Mouse (Mus musculus) midbrain, embryonic 12.5 days (tissue): Measurements from ENCODE around the gene Tbx10. TPM values are rescaled to one million over a fixed set of nuclear protein-coding genes. Genes with fewer than 3 reads are reported as not detected.

Source experiments
- ATAC-seq: fragments of 200-750 bp; cut with Nextera tagmentation; 2 replicates; pipeline ENCODE4 v1.8.0; 2017; ENCODE audit warnings: low read depth, moderate TSS enrichment, moderate library complexity; ENCODE audit not compliant: low FRiP score
- H3K27ac ChIP-seq: fragments of 300-500 bp; sonication (generic); replicated peaks from 2 replicates; pipeline ENCODE4 v1.5.1; 2016; ENCODE audit warnings: mild to moderate bottlenecking
- H3K27me3 ChIP-seq: fragments of 300-500 bp; sonication (generic); 2 replicates; pipeline ENCODE4 v1.6.1; 2016; ENCODE audit warnings: mild to moderate bottlenecking
- H3K36me3 ChIP-seq: fragments of 300-500 bp; sonication (generic); 2 replicates; pipeline ENCODE4 v1.6.1; 2016
- H3K4me1 ChIP-seq: fragments of 300-500 bp; sonication (generic); 2 replicates; pipeline ENCODE4 v1.6.1; 2016
- H3K4me2 ChIP-seq: fragments of 300-500 bp; sonication (generic); replicated peaks from 2 replicates; pipeline ENCODE4 v1.6.1; 2016; ENCODE audit warnings: mild to moderate bottlenecking, moderate library complexity
- H3K4me3 ChIP-seq: fragments of 300-500 bp; sonication (generic); 2 replicates; pipeline ENCODE4 v1.5.1; 2016; ENCODE audit warnings: mild to moderate bottlenecking
- H3K9ac ChIP-seq: fragments of 300-500 bp; sonication (generic); replicated peaks from 2 replicates; pipeline ENCODE4 v1.6.1; 2016; ENCODE audit warnings: mild to moderate bottlenecking, moderate library complexity
- H3K9me3 ChIP-seq: fragments of 300-500 bp; sonication (generic); 2 replicates; pipeline ENCODE4 v1.6.1; 2016; ENCODE audit warnings: mild to moderate bottlenecking
- WGBS: fragments of 180-500 bp; shearing (Covaris S2); methylation state at CpG from one replicate; pipeline ENCODE4 v1.1.7; 2016; 5-methylcytosine and 5-hydroxymethylcytosine counted together
- polyA plus RNA-seq: library from polyadenylated mRNA; unstranded; fragments of >200 nt; fragmentation: Nextera tagmentation; extraction: Ambion mirVana; gene quantifications from 2 replicates; pipeline ENCODE4 v1.2.1, GENCODE M21; 2016

The Tbx10 gene
- polyA plus RNA-seq, 1 experiment from 2014 or later: not detected

DNA sequence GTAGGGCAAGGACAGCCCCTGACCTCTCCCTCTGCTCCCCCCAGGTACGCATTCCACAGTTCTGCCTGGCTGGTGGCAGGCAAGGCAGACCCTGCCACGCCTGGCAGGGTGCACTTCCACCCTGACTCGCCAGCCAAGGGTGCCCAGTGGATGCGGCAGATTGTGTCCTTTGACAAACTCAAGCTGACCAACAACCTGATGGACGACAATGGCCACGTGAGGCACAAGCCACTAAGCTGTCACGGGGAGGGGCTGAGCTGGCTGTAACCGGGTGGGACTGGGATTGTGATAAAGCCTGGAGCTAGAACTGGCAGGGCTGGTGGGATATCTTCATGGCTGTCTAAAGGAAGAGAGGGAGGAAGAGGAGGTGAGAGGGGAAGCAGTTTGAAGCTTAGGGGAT lies 4.7 kb downstream of the Tbx10 start:
- no peak for ATAC-seq
- H3K9me3 ChIP-seq: no peaks in the 10 kb centered on the region
- no peak overlapping the region for H3K4me2 ChIP-seq
- no peak overlapping the region for H3K27ac ChIP-seq
- WGBS: 72% methylated on average over 8 of the region's 8 CpGs
- no peak overlapping the region for H3K4me3 ChIP-seq
- no peak overlapping the region for H3K9ac ChIP-seq
- H3K4me1 ChIP-seq: peaks cover 15% of the 10 kb centered on the region
- no peaks in the 10 kb centered on the region for H3K36me3 ChIP-seq
- H3K27me3 ChIP-seq: peaks cover 12% of the 10 kb centered on the region; the same call in 1 of the 2 replicates

DNA sequence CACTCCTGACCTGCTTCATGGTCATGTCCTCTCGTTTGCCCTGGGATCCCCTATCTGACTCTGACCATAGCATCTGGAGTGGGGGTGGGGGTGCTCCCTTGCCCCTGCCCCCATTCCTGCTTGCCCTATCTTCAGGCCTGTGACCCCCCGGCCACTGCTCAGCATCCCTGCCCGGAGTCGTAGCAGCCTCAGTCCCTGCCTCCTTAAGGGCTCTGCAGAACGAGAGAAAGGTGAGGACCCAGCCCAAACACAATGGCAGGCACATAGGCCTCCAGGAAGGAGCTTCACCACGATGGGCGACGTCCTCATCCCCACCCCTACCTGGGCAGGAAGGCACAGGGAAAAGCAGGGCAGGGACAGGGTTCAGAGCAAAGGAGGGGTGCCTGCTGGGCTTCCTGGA lies 5.8 kb downstream of the Tbx10 start:
- Histone ChIP-seq H3K9me3 (no peaks in the 10 kb centered on the region), H3K36me3 (no peaks in the 10 kb centered on the region), H3K4me3 (no peak overlapping the region), H3K27ac (no peak overlapping the region), H3K4me1 (peaks cover 15% of the 10 kb centered on the region), H3K9ac (no peak overlapping the region), H3K4me2 (no peak overlapping the region), H3K27me3 (peaks cover 16% of the 10 kb centered on the region; the same call in 1 of the 2 replicates)
- ATAC-seq: no peak
- 81% methylated on average over 8 of the region's 8 CpGs for WGBS

DNA sequence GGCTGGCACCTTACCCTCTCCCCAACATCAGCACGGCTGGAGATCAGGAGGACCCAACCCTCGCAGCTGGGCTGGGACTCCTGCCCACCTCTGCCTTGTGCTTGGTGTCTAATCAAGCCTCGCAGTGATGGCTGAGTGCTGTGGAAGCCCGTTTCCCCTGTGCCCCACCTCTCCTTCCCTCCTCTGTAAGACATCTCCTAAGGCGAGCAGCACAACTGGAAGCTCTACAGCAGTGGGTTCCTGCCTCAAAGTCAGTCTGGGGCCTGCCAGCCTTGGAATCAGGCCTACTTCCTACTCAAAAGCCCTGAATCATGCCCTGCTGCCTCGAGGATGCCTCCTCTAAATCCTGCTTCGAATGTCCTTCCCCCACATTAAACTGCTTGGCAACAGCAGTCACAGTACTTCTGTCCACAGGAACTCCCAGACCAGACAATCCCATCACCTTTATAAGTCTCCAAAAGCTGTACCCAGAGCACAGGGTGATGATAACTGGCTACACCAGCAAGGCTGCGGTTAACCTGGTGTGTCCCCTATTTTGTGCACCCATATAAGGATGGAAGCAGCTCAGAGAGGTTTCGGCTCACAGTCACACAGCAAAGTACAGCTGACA lies 6.7 kb downstream of the Tbx10 start:
- Histone ChIP-seq H3K36me3 (no peaks in the 10 kb centered on the region), H3K4me1 (peaks cover 15% of the 10 kb centered on the region), H3K4me3 (peak overlapping the region; percentile 70; the same call in 1 of the 2 replicates), H3K9ac (no peak overlapping the region), H3K27ac (no peak overlapping the region), H3K4me2 (peak overlapping the region; percentile 84; the same call in 1 of the 2 replicates), H3K9me3 (no peaks in the 10 kb centered on the region), H3K27me3 (peaks cover 16% of the 10 kb centered on the region; the same call in 1 of the 2 replicates)
- no peak for ATAC-seq
- WGBS: 85% methylated on average over 9 of the region's 9 CpGs

DNA sequence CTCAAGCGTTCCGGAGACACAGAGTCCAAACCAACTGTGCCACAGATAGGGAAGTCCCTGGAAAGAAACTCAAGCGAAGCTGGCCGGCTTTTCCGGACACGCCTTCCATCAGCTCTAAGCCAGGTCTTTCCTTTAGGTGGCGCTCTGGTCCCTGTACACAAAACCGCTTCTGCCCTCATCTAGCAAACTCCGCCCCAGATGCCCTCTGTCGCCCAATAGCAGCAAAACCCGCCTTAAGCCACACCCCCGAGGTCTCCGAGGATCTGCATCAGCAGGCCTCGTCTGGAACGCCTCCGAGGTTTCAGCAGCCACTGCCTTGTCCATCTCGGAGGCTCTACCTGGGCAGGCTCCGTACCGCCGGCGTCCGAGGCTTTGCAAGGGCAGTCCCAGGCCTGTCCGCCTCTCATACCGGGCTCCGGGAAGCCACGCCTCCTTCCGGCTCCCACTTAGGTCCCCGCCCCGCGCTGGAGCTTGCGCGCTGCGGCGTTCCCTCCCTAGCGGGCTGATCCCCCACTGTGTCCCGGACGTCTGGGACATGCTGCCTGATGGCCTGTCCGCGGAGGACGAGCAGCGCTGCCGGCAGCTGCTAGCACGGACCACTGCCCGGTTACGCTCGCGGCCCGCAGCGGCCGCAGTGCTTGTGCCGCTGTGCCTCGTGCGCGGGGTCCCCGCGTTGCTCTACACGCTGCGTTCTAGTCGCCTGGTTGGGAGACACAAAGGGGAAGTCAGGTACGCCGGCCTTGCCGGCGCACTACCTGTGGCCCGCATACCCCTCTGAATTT lies 7.8 kb downstream of the Tbx10 start, which contains the start of the genes Nudt8 and Gm49405:
Gene Nudt8 (plus strand): TSS at position 462 of the 782 bp plus-strand sequence.
Gene Gm49405 (plus strand): TSS at position 508 of the 782 bp plus-strand sequence.
- H3K4me1 ChIP-seq: peaks cover 15% of the 10 kb centered on the region
- H3K27me3 ChIP-seq: peaks cover 16% of the 10 kb centered on the region; the same call in 1 of the 2 replicates
- peak within 1 kb of the TSS; percentile 97 for H3K27ac ChIP-seq
- peak within 1 kb of the TSS; percentile 84 for H3K4me2 ChIP-seq
- WGBS: under 1% methylated on average over 64 of the region's 64 CpGs
- peak within 1 kb of the TSS; percentile 84 for H3K9ac ChIP-seq
- peak; percentile 89 for ATAC-seq
- H3K36me3 ChIP-seq: peaks cover 5% of the 10 kb centered on the region; the same call in 1 of the 2 replicates
- H3K4me3 ChIP-seq: peak within 1 kb of the TSS; percentile 70
- H3K9me3 ChIP-seq: no peaks in the 10 kb centered on the region

DNA sequence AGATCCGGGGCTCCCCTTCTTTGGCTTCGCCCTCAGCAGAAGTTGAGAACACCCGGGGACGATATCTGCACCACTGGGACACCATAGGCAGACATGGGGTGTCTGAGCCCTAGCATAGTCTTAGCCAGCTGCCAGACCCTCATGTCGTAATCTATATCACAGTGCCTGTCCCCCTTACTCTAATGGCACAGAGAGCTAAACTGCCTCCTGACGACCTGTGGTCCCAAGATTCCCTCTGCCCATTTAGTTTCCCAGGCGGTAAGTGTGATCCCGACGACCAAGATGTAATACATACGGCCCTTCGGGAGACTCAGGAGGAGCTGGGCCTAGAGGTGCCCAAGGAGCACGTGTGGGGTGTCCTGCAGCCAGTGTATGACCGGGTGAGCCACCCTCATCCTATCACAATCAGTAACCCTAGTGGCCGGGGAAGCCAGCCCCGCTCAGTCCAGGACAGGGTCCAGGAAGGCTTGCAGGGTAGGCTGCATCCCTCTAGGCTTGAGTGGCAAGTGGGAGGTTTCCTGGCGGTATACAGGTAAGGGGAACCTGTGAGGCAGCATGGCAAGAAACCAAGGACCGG lies 8.5 kb downstream of the Tbx10 start:
- WGBS: 17% methylated on average over 17 of the region's 17 CpGs
- no peaks in the 10 kb centered on the region for H3K9me3 ChIP-seq
- H3K4me1 ChIP-seq: peaks cover 15% of the 10 kb centered on the region
- peak overlapping the region; percentile 84 for H3K4me2 ChIP-seq
- peak overlapping the region; percentile 84 for H3K9ac ChIP-seq
- H3K36me3 ChIP-seq: peaks cover 10% of the 10 kb centered on the region
- peaks cover 16% of the 10 kb centered on the region; the same call in 1 of the 2 replicates for H3K27me3 ChIP-seq
- H3K4me3 ChIP-seq: peak overlapping the region; percentile 70
- H3K27ac ChIP-seq: peak overlapping the region; percentile 97
- peak; percentile 32 for ATAC-seq

DNA sequence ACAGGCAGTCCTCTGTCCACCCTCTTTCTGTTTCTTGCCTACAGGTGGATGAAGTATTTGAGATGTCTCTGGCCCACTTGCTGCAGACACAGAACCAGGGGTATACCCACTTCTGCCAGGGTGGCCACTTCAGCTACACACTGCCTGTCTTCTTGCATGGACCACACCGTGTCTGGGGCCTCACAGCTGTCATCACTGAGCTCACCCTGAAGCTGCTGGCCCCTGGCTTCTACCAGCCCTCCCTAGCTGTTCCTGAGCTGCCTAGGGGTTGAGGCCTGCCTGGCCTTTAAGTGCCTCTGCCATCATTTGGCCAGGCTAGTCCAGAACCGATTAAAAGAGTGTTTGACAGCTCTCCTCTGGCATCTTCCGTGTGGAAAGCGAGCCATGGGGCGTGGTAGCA lies 9.2 kb downstream of the Tbx10 start:
- peaks cover 15% of the 10 kb centered on the region for H3K4me1 ChIP-seq
- H3K9ac ChIP-seq: peak overlapping the region; percentile 84; the same call in 1 of the 2 replicates
- H3K4me2 ChIP-seq: no peak overlapping the region; the same call in 1 of the 2 replicates
- 94% methylated on average over 5 of the region's 5 CpGs for WGBS
- peaks cover 17% of the 10 kb centered on the region for H3K36me3 ChIP-seq
- no peak overlapping the region for H3K27ac ChIP-seq
- H3K4me3 ChIP-seq: no peak overlapping the region
- H3K9me3 ChIP-seq: no peaks in the 10 kb centered on the region
- peaks cover 16% of the 10 kb centered on the region; the same call in 1 of the 2 replicates for H3K27me3 ChIP-seq
- no peak for ATAC-seq

DNA sequence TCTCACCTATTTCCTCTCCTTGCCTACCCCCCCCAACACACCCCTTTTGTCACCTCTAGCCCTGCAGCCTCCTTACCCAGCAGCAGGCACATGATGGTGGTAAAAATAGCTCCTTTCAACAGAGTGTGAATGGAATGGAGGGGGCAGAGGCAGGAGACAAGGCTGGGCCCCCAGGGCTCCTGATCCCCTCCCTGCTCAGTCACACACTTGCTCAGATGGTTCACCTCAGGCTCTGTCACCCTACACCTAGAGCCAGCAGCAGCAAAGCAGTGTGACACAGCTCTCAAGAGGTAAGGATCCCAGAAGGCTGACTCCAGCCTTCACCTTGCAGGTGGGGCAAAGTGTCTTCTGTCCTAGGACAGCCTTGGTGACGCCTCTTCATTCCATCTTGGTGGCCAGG lies 10.6 kb downstream of the Tbx10 start, which contains the start of gene Doc2g:
Gene Doc2g (plus strand): TSS at position 202 of the 400 bp plus-strand sequence.
- H3K27me3 ChIP-seq: peaks cover 16% of the 10 kb centered on the region; the same call in 1 of the 2 replicates
- H3K4me2 ChIP-seq: no peak within 1 kb of the TSS
- no peak for ATAC-seq
- no peaks in the 10 kb centered on the region for H3K9me3 ChIP-seq
- peaks cover 30% of the 10 kb centered on the region for H3K36me3 ChIP-seq
- no peak within 1 kb of the TSS for H3K9ac ChIP-seq
- H3K4me3 ChIP-seq: no peak within 1 kb of the TSS
- 81% methylated on average over 1 of the region's 1 CpGs for WGBS
- peaks cover 15% of the 10 kb centered on the region for H3K4me1 ChIP-seq
- H3K27ac ChIP-seq: no peak within 1 kb of the TSS

DNA sequence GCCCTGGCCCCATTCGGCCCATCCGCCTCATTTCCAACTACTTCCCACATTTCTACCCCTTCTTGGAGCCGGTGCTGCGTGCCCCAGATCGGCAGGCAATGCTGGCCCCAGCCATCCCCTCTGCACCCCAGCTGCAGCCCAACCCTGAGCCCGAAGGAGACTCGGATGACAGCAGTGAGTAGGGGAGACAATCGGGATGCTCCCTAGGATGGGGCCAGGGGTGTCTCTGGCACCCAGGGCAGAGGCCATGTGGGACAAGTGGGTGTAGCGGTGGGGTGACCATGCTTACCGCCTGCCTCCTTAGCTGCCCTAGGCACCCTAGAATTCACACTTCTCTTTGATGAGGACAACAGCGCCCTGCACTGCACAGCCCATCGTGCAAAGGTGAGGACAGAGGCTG lies 11.1 kb downstream of the Tbx10 start:
- H3K4me1 ChIP-seq: peaks cover 15% of the 10 kb centered on the region
- H3K27me3 ChIP-seq: peaks cover 16% of the 10 kb centered on the region; the same call in 1 of the 2 replicates
- no peak overlapping the region for H3K4me3 ChIP-seq
- H3K9me3 ChIP-seq: no peaks in the 10 kb centered on the region
- no peak for ATAC-seq
- 84% methylated on average over 12 of the region's 12 CpGs for WGBS
- H3K9ac ChIP-seq: no peak overlapping the region
- H3K4me2 ChIP-seq: no peak overlapping the region
- no peak overlapping the region for H3K27ac ChIP-seq
- H3K36me3 ChIP-seq: peaks cover 36% of the 10 kb centered on the region

DNA sequence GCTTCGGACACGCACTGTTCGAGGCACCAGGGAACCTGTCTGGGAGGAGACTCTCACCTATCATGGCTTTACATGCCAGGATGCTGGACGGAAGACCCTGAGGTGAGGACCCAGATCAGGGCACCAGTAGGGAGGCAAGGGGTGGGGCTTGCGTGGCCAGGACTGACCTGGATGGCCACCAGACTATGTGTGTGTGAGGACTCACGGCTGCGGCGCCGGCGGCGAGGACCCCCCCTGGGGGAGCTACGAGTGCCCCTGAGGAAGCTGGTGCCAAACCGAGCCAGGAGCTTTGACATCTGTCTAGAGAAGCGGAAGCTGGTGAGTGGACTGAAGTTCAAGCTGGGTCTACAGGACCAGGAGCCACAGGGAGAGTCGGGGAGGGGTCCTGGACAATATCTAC lies 11.8 kb downstream of the Tbx10 start:
- peaks cover 15% of the 10 kb centered on the region for H3K4me1 ChIP-seq
- WGBS: 87% methylated on average over 15 of the region's 15 CpGs
- no peak overlapping the region for H3K27ac ChIP-seq
- H3K9ac ChIP-seq: no peak overlapping the region
- no peak overlapping the region for H3K4me3 ChIP-seq
- no peak for ATAC-seq
- H3K27me3 ChIP-seq: peaks cover 10% of the 10 kb centered on the region; the same call in 1 of the 2 replicates
- peaks cover 43% of the 10 kb centered on the region for H3K36me3 ChIP-seq
- H3K4me2 ChIP-seq: no peak overlapping the region
- no peaks in the 10 kb centered on the region for H3K9me3 ChIP-seq

DNA sequence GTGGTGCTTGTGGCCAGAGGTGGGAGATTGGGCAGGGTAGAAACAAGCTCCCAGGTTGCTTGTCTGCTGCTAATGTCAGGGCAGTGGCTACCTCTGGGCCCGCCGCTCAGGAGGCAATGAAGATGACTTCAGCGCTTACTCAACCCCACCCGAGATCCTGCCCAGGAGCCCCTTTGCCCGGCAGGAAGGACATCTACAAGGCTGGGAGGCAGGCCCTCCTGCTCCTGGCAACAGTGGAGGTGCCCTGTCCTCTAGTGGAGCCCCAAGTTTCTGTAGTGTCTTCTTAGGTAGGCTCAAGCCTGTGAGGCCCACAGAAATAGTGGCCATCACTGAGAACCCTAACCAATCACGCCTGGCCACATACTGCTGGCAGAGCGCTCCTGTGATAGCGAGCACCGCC lies 12.5 kb downstream of the Tbx10 start:
- ATAC-seq: no peak
- Histone ChIP-seq H3K27me3 (0 out of 2 replicates have a peak, but pooled peaks cover 7% of the 10 kb centered on the region), H3K4me3 (no peak overlapping the region), H3K9me3 (no peaks in the 10 kb centered on the region), H3K36me3 (peaks cover 50% of the 10 kb centered on the region), H3K27ac (no peak overlapping the region), H3K4me1 (peaks cover 10% of the 10 kb centered on the region), H3K4me2 (no peak overlapping the region), H3K9ac (no peak overlapping the region)
- 88% methylated on average over 9 of the region's 9 CpGs for WGBS

DNA sequence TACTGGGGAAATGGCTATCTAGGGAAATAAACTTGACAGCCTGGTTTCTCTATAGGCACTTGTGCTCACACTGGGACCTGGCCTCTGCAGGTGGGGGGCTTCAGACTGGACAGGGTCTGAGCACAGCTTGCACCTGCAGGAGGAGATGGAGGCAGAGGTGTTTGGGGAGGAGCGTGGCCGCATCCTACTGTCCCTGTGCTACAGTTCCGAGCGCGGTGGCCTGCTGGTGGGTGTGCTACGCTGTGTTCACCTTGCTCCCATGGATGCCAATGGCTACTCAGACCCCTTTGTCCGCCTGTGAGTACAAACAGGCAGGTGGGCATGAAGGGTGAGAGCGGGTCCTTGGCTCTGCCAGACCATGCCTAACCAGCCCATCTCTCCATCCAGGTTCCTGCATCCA lies 13.4 kb downstream of the Tbx10 start:
- H3K4me2 ChIP-seq: no peak overlapping the region
- peaks cover 7% of the 10 kb centered on the region for H3K4me1 ChIP-seq
- peaks cover 54% of the 10 kb centered on the region for H3K36me3 ChIP-seq
- no peaks in the 10 kb centered on the region for H3K9me3 ChIP-seq
- ATAC-seq: no peak
- WGBS: 93% methylated on average over 8 of the region's 8 CpGs
- no peak overlapping the region for H3K9ac ChIP-seq
- H3K27me3 ChIP-seq: 0 out of 2 replicates have a peak, but pooled peaks cover 7% of the 10 kb centered on the region
- no peak overlapping the region for H3K27ac ChIP-seq
- no peak overlapping the region for H3K4me3 ChIP-seq
